Mouse (Mus musculus) liver, adult 2 months (tissue): ENCODE data around the gene Gabra6. TPM values are rescaled to one million over a fixed set of nuclear protein-coding genes. Genes with fewer than 3 reads are reported as not detected.

Source experiments
- DNase-seq: peaks from one replicate; pipeline ENCODE4 v3.0.0-alpha.2; 2011; ENCODE audit warnings: low read depth, low spot score; ENCODE audit errors: extremely low read depth
- H3K27ac ChIP-seq: fragments of 200-500 bp; replicated peaks from 2 replicates; pipeline ENCODE4 v1.5.1; 2012; ENCODE audit warnings: low read depth, mild to moderate bottlenecking, control low read depth, inconsistent platforms, low read length; ENCODE audit not compliant: insufficient read depth
- H3K27me3 ChIP-seq: fragments of 200-500 bp; 2 replicates; pipeline ENCODE4 v1.6.1; 2012; ENCODE audit warnings: mild to moderate bottlenecking, moderate library complexity, low read length, inconsistent platforms; ENCODE audit not compliant: control insufficient read depth, insufficient read depth
- H3K36me3 ChIP-seq: fragments of 200-500 bp; 2 replicates; pipeline ENCODE4 v1.6.1; 2012; ENCODE audit warnings: low read length, inconsistent platforms; ENCODE audit not compliant: control insufficient read depth, insufficient read depth
- H3K4me1 ChIP-seq: fragments of 200-500 bp; 2 replicates; pipeline ENCODE4 v1.6.1; 2011; ENCODE audit warnings: low read length; ENCODE audit not compliant: control insufficient read depth, insufficient read depth
- H3K4me3 ChIP-seq: fragments of 200-500 bp; 2 replicates; pipeline ENCODE4 v1.5.1; 2011; ENCODE audit warnings: low read depth, mild to moderate bottlenecking, control low read depth, low read length, moderate library complexity; ENCODE audit not compliant: insufficient read depth
- H3K79me2 ChIP-seq: fragments of 200-500 bp; 2 replicates; pipeline ENCODE4 v1.6.1; 2012; ENCODE audit warnings: inconsistent platforms, mild to moderate bottlenecking, low read length, moderate library complexity; ENCODE audit not compliant: control insufficient read depth, insufficient read depth
- H3K9ac ChIP-seq: fragments of 200-500 bp; 2 replicates; pipeline ENCODE4 v1.6.1; 2012; ENCODE audit warnings: low read depth, mild to moderate bottlenecking, control low read depth, inconsistent platforms, low read length
- CTCF ChIP-seq: fragments of 200-500 bp; IDR thresholded peaks from 2 replicates; pipeline ENCODE4 v1.5.1; 2011; ENCODE audit warnings: low read depth, low read length, control low read depth
- POLR2A ChIP-seq: fragments of 200-500 bp; IDR thresholded peaks from 2 replicates; pipeline ENCODE4 v1.6.1; 2011; ENCODE audit warnings: low read length, control low read depth; ENCODE audit not compliant: insufficient read depth; ENCODE audit errors: extremely low read depth
- WGBS: fragments of 180-500 bp; shearing (Covaris S2); methylation state at CpG from one replicate; pipeline ENCODE4 v1.1.7; 2018; 5-methylcytosine and 5-hydroxymethylcytosine counted together
- polyA plus RNA-seq: library from polyadenylated mRNA; depleted of rRNA; stranded (reverse); fragments of >200 nt; gene quantifications from 2 replicates; pipeline ENCODE4 v1.2.3, GENCODE M21; 2012; rRNA removed
- total RNA-seq: library from RNA; depleted of rRNA; stranded (reverse); fragments of >200 nt; gene quantifications from 2 replicates; pipeline ENCODE4 v1.2.3, GENCODE M21; 2014; rRNA removed

The Gabra6 gene
- total and polyA plus RNA-seq, 2 experiments, result not detected

DNA sequence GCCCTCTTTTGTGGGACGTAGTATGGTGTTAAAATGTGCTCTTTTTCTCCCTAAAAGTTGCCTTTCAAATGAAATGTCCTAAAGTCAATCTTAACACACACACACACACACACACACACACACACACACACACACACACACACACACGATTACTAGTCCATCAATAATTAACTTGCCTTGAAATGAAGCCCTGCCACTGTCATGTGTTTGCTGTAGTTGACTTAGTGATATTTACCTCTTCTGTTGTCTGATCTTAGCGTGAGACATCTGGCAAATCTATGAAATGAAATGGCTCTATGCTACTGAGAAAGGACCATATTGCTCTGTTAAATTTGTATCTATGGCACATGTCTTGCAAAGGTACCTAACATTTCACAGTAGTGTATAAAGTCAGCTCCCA lies 61.9 kb downstream of the Gabra6 start:
- H3K36me3 ChIP-seq, result no peaks in the 10 kb centered on the region
- H3K27ac ChIP-seq, result no peak overlapping the region
- no peak overlapping the region for H3K4me3 ChIP-seq
- H3K79me2 ChIP-seq, result no peaks in the 10 kb centered on the region
- H3K27me3 ChIP-seq, result no peaks in the 10 kb centered on the region
- H3K4me1 ChIP-seq, result peaks cover 2% of the 10 kb centered on the region; the same call in 1 of the 2 replicates
- peak; percentile 67 for DNase-seq
- 33% methylated on average over 3 of the region's 3 CpGs for WGBS
- H3K9ac ChIP-seq, result no peak overlapping the region
- TF ChIP-seq POLR2A, result no peak
- no peak for TF ChIP-seq CTCF

Other genes with a start within 250 kb of the Gabra6 start
- under 0.01 and 0.07 TPM in 2 replicates for gene Gabra1, start 138.1 kb downstream of the Gabra6 start, total RNA-seq
- not detected in 2 replicates for gene Gabra1, start 138.1 kb downstream of the Gabra6 start, polyA plus RNA-seq
- 0.13 TPM in 1 of 2 replicates, not detected in the other for gene Gabrb2, start 98.7 kb upstream of the Gabra6 start, total RNA-seq
- not detected in 2 replicates for gene Gabrb2, start 98.7 kb upstream of the Gabra6 start, polyA plus RNA-seq